Mouse (Mus musculus) liver, embryonic 12.5 days (tissue): Measurements from ENCODE around the gene Stk26. TPM values are rescaled to one million over a fixed set of nuclear protein-coding genes. Genes with fewer than 3 reads are reported as not detected.

ENCODE experiments used
- ATAC-seq: fragments of 200-750 bp; cut with Nextera tagmentation; 2 replicates; pipeline ENCODE4 v1.8.0; 2017; ENCODE audit warnings: moderate number of reproducible peaks, mild to moderate bottlenecking, moderate library complexity
- H3K27ac ChIP-seq: fragments of 300-500 bp; sonication (generic); 2 replicates; pipeline ENCODE4 v1.5.1; 2016; ENCODE audit warnings: mild to moderate bottlenecking
- H3K27me3 ChIP-seq: fragments of 300-500 bp; sonication (generic); replicated peaks from 2 replicates; pipeline ENCODE4 v1.6.1; 2016; ENCODE audit warnings: mild to moderate bottlenecking, moderate library complexity
- H3K36me3 ChIP-seq: fragments of 300-500 bp; sonication (generic); 2 replicates; pipeline ENCODE4 v1.6.1; 2016; ENCODE audit warnings: mild to moderate bottlenecking, moderate library complexity
- H3K4me1 ChIP-seq: fragments of 300-500 bp; sonication (generic); 2 replicates; pipeline ENCODE4 v1.6.1; 2016
- H3K4me2 ChIP-seq: fragments of 300-500 bp; sonication (generic); 2 replicates; pipeline ENCODE4 v1.6.1; 2016; ENCODE audit warnings: mild to moderate bottlenecking, moderate library complexity
- H3K4me3 ChIP-seq: fragments of 300-500 bp; sonication (generic); 2 replicates; pipeline ENCODE4 v1.5.1; 2016; ENCODE audit warnings: mild to moderate bottlenecking, moderate library complexity
- H3K9ac ChIP-seq: fragments of 300-500 bp; sonication (generic); 2 replicates; pipeline ENCODE4 v1.6.1; 2016; ENCODE audit warnings: mild to moderate bottlenecking, moderate library complexity
- H3K9me3 ChIP-seq: fragments of 300-500 bp; sonication (generic); replicated peaks from 2 replicates; pipeline ENCODE4 v1.6.1; 2016; ENCODE audit warnings: mild to moderate bottlenecking, moderate library complexity
- WGBS: fragments of 180-500 bp; shearing (Covaris S2); methylation state at CpG from one replicate; pipeline ENCODE4 v1.1.7; 2016; ENCODE audit not compliant: insufficient replicate concordance; 5-methylcytosine and 5-hydroxymethylcytosine counted together
- polyA plus RNA-seq: library from polyadenylated mRNA; unstranded; fragments of >200 nt; fragmentation: Nextera tagmentation; extraction: Ambion mirVana; gene quantifications from 2 replicates; pipeline ENCODE4 v1.2.1, GENCODE M21; 2016

Stk26 gene
- polyA plus RNA-seq, 1 experiment from 2014 or later = 4.0 TPM

DNA sequence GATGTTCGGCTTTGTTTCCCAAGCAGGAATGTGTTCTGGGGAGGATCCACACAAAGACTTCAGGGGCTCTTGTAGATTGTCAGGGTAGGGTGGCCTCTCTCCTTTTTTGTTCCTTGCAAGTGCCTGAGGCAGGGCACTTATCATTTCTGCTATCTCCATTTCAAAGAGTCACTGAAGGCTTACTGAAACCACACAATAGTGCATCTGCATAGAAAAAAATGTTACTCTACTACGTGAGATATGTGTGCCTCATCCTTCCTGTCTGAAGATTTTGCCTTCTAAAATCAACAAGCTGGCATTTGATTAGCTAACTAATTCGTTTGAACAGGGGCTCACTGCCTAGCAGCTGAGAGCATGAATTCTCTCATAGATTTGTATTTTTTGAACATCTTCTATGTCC is 89.5 kb downstream of the Stk26 start:
- Histone ChIP-seq H3K36me3 (no peaks in the 10 kb centered on the region), H3K9me3 (no peaks in the 10 kb centered on the region), H3K4me3 (no peak overlapping the region), H3K27ac (no peak overlapping the region), H3K4me2 (no peak overlapping the region), H3K4me1 (0 out of 2 replicates have a peak, but pooled peaks cover 16% of the 10 kb centered on the region), H3K9ac (no peak overlapping the region), H3K27me3 (no peaks in the 10 kb centered on the region)
- 29% methylated on average over 3 of the region's 3 CpGs for WGBS
- ATAC-seq = no peak

DNA sequence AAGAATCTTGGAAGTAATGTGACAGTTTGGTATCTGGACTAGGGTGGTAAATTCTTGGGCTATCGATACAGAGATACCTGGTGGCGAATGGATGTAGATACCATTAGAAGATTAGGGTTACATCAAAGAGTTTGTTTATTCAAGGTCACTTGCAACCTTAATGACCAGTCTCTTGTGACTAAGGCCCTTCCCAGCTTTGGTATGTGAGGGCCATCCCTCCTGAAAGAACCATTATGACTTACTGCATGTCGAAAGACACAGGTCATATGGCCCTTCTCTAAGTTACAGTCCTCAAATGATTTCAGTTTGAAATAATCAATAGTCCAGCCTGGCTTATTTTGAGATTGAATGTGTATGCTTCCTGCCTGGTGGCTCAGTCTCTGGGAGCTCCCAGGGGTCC is 96.3 kb downstream of the Stk26 start:
- no peaks in the 10 kb centered on the region for H3K4me1 ChIP-seq
- 73% methylated on average over 3 of the region's 3 CpGs for WGBS
- no peak for ATAC-seq
- no peak overlapping the region for H3K4me3 ChIP-seq
- no peaks in the 10 kb centered on the region for H3K9me3 ChIP-seq
- no peaks in the 10 kb centered on the region for H3K36me3 ChIP-seq
- H3K9ac ChIP-seq = no peak overlapping the region
- no peak overlapping the region for H3K4me2 ChIP-seq
- H3K27me3 ChIP-seq = no peaks in the 10 kb centered on the region
- no peak overlapping the region for H3K27ac ChIP-seq

DNA sequence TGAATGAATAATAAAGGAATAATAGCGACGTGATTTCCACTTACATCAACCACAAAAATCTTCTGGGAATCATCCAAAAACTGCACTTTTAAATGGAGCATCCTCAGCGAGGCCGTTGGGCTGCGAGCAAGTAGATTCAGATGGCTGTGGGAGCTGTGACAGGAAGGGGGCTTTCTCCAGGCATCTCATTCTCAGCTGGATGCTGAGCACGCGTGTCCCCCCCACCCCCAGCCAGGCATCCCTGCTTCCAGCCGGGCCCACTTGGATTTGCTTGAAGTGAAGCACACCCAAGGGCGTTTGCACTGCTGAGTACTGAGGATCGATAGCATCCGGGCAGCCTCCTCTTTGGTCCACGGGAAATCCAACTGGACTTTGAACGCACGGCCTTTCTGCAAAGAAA is 101.8 kb downstream of the Stk26 start, which contains the start of gene Frmd7:
Gene Frmd7, minus strand, starts transcription at position 101 of the 400 bp plus-strand sequence.
- no peak within 1 kb of the TSS for H3K4me3 ChIP-seq
- H3K9me3 ChIP-seq = no peaks in the 10 kb centered on the region
- no peak within 1 kb of the TSS for H3K27ac ChIP-seq
- no peaks in the 10 kb centered on the region; the same call in 1 of the 2 replicates for H3K27me3 ChIP-seq
- H3K9ac ChIP-seq = no peak within 1 kb of the TSS
- no peak within 1 kb of the TSS for H3K4me2 ChIP-seq
- ATAC-seq = no peak
- 64% methylated on average over 14 of the region's 14 CpGs for WGBS
- H3K4me1 ChIP-seq = no peaks in the 10 kb centered on the region
- H3K36me3 ChIP-seq = no peaks in the 10 kb centered on the region

Other genes starting within 250 kb of the Stk26 start
- gene Frmd7, start 101.7 kb downstream of the Stk26 start, polyA plus RNA-seq = 0.11 and 0.14 TPM in 2 replicates
- gene Rap2c, start 177.0 kb downstream of the Stk26 start, polyA plus RNA-seq = 11.9 TPM in 2 replicates